Mouse (Mus musculus) heart, postnatal 0 days (tissue): Measurements from ENCODE around the gene Magi2.

Experiments
- CTCF ChIP-seq: IDR thresholded peaks from 2 replicates; pipeline ENCODE4 v1.5.1; 2016; ENCODE audit warnings: antibody characterized with exemption, control low read depth, low read depth
- EP300 ChIP-seq: IDR thresholded peaks from 2 replicates; pipeline ENCODE4 v1.6.1; 2016; ENCODE audit warnings: antibody characterized with exemption, low read depth

DNA sequence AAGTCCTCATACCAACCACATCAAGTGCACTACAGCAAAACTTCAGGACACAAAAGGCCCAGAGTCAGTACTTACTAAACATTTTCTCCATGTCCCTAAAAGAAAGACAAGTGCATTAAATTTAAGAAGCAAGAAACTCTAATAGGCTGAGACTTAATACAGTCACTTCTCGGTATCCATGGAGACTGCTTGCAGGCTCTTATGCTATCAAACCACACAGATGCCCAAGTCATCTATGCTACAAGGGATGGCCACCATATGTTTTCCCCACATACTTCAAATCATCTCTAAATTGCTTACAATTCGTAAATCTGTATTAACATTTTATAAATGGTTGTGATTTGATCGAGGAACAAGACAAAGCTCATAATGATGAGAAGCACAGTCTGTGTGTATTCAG is 1357.9 kb downstream of the Magi2 start:
- TF ChIP-seq EP300 (no peak), CTCF (no peak)
